ENCODE assay signal across 8 mouse cellular contexts in the genomic region with DNA sequence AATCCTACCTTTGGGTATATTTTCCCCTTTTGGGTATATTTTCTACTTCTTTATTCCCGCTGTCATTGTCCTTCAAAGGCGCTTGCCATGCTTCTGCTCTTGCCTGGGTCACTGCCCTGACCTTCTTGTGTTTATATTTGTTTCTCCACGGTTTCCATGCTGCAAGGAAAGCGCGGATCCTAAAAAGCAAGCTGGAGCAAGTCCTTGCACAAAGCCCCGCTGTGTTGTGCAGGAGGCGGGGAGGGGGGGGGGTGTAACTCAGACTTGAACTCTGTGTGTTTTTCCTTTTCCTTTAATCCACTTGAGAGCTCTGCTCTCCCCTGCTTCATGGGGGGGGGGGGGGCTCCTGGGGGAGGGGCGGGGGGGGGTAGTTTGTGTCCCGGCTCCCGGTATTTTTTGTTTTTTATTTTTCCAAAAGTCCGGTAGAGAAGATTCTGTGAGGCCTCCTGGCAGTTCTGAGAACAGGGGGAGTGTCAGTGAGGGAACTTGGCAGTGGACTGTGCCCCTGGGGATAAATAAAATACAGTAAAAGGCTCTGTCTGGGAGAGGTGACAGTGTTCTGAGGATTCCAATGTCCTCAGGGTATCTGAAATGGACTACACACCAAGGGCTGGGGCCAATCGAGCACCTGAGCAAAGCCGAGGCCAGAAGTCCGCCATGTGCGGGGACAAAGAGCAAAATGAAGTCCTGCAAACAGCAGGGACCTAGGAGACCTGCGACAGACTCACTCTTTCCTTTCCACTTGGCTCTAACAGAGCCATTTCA.
DNase-seq lines count a peak whose midpoint lies in the region; ATAC-seq and TF ChIP-seq lines count a peak whose summit lies in the region.

No protein-coding gene starts in this region.

- 0 out of 2 replicates have a peak, but pooled peaks have one; percentile 31 for ATAC-seq in forebrain, embryonic 14.5 days
- no peak for ATAC-seq in stomach, postnatal 0 days (ENCODE audit: low FRiP score, low TSS enrichment)

- H3K9me3 ChIP-seq in forebrain, embryonic 14.5 days (replicated peaks; ENCODE audit: control insufficient read depth, low read length), result no peaks in the 10 kb centered on the region
- no peaks in the 10 kb centered on the region for H3K9me3 ChIP-seq in stomach, postnatal 0 days (ENCODE audit: control insufficient read depth, low read length)

- no peak for TF ChIP-seq CTCF in stomach, postnatal 0 days (IDR thresholded peaks at IDR 0.05; ENCODE audit: low read depth)

- no peaks in the 10 kb centered on the region for H3K36me3 ChIP-seq in forebrain, embryonic 14.5 days (ENCODE audit: control insufficient read depth, insufficient read depth, low read length)
- no peaks in the 10 kb centered on the region for H3K36me3 ChIP-seq in stomach, postnatal 0 days (ENCODE audit: control insufficient read depth, insufficient read depth, low read length)

- no peaks in the 10 kb centered on the region for H3K27me3 ChIP-seq in forebrain, embryonic 14.5 days (replicated peaks; ENCODE audit: control insufficient read depth, insufficient read depth, low read length)
- no peaks in the 10 kb centered on the region for H3K27me3 ChIP-seq in stomach, postnatal 0 days (ENCODE audit: control insufficient read depth, insufficient read depth, low read length)

- no peak overlapping the region; the same call in 1 of the 2 replicates for H3K9ac ChIP-seq in forebrain, embryonic 14.5 days (ENCODE audit: low read length)
- H3K9ac ChIP-seq in stomach, postnatal 0 days (ENCODE audit: low read length), result no peak overlapping the region

- H3K4me1 ChIP-seq in forebrain, embryonic 14.5 days (ENCODE audit: control insufficient read depth, insufficient read depth, low read length), result no peaks in the 10 kb centered on the region
- no peaks in the 10 kb centered on the region for H3K4me1 ChIP-seq in stomach, postnatal 0 days (replicated peaks; ENCODE audit: control insufficient read depth, insufficient read depth)

- TF ChIP-seq EP300 in stomach, postnatal 0 days (optimal IDR thresholded peaks at IDR 0.05), result no peak

- 45% methylated on average over 16 of the region's 16 CpGs for WGBS in forebrain, embryonic 14.5 days
- 33% methylated on average over 16 of the region's 16 CpGs for whole genome bisulfite sequencing in stomach, postnatal 0 days

- DNase-seq in adrenal gland, postnatal 14 days, result peak; percentile 31
- no peak for DNase-seq in adrenal gland, postnatal 4 days (ENCODE audit: low spot score in 2 of 2)
- DNase-seq in forebrain, embryonic 14.5 days (ENCODE audit: low spot score), result peak; percentile 32
- peak; percentile 23 for DNase-seq in kidney, adult 11 months
- DNase-seq in lung, postnatal 36 days, result peak; percentile 43
- DNase-seq in stomach, postnatal 0 days (ENCODE audit: low spot score), result peak; percentile 18
- no peak for DNase-seq in Muller cell, postnatal 12 days (ENCODE audit: inconsistent ontology term)
- DNase-seq in right cerebral cortex, adult 18-20 months, result no peak

- H3K27ac ChIP-seq in forebrain, embryonic 14.5 days (ENCODE audit: low read depth, low read length), result no peak overlapping the region
- H3K27ac ChIP-seq in stomach, postnatal 0 days (replicated peaks), result no peak overlapping the region

- H3K4me3 ChIP-seq in forebrain, embryonic 14.5 days (ENCODE audit: low read depth, low read length), result no peak overlapping the region
- H3K4me3 ChIP-seq in stomach, postnatal 0 days (ENCODE audit: low read depth, low read length), result no peak overlapping the region

- H3K4me2 ChIP-seq in forebrain, embryonic 14.5 days (ENCODE audit: low read length), result peak overlapping the region; percentile 16; the same call in 1 of the 2 replicates
- H3K4me2 ChIP-seq in stomach, postnatal 0 days (replicated peaks; ENCODE audit: low read depth), result peak overlapping the region; percentile 36

Comparison
In these comparisons a context has a peak if more than half of its experiments do, and no peak if none do; other contexts are left out.
1. DNase-seq: peak in adrenal gland, postnatal 14 days (single experiment), forebrain, embryonic 14.5 days (single experiment), kidney, adult 11 months (single experiment), lung, postnatal 36 days (single experiment) and stomach, postnatal 0 days (single experiment); none in adrenal gland, postnatal 4 days (0 of 2), Muller cell, postnatal 12 days (single experiment) and right cerebral cortex, adult 18-20 months (single experiment).